Mouse (Mus musculus) lung, adult 10 weeks (tissue): ENCODE data around the gene Aspscr1. TPM values are rescaled to one million over a fixed set of nuclear protein-coding genes. Genes with fewer than 3 reads are reported as not detected.

Experiments
- polyA plus RNA-seq: library from polyadenylated mRNA; stranded (reverse); fragments of 350-450 nt; fragmentation: Illumina TruSeq; extraction: RNeasy Lipid Tissue Mini Kit (QIAGEN cat#74804); gene quantifications from one replicate; pipeline ENCODE4 v1.2.3, GENCODE M21; 2014; ENCODE audit warnings: low read depth, low replicate concordance; ENCODE audit not compliant: insufficient read depth

Gene Aspscr1
- 44.2 TPM for polyA plus RNA-seq

DNA sequence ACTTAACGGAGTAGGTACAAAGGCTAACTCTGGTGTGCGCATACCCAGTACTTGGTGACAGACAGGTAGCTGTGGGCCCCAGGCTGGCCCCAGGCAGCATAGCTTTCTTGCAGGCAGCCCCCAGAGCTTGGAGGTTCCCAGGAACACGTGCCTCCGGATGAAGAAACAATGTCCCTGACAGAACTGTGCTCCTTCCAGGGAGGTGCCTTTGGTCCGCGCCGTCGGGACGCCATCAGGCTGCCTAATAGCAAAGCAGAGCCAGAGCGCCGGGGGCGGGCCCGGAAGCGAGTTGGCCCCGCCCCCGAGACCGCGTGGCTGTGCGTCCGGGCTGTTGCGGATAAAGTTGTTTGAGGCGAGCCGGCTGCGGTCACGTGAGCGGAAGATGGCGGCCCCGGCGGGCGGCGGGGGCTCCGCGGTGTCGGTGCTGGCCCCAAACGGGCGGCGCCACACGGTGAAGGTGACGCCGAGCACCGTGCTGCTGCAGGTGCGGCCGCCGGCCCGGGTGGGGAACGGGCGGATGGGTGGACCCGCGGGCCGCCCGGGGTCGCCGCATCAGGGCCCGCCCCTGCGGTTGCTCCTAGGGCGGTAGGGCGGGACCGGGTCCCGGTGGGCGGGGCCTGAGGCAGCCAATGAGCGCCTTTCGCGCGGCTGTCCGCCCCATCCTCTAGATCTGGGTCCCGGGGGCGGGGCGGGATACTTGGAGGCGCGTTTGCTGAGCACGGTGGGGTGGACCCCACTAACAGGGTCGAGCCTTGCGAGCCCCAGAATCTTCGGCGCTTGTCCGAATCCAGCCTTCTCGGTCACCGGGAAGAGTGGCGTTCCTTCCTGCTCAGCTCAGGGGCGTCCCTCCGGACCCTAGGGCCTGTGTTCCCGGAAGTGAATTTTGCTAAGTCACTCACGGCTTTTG lies at the start of gene Aspscr1:
Gene Aspscr1 (plus strand): TSS at position 287 of the 907 bp plus-strand sequence.

DNA sequence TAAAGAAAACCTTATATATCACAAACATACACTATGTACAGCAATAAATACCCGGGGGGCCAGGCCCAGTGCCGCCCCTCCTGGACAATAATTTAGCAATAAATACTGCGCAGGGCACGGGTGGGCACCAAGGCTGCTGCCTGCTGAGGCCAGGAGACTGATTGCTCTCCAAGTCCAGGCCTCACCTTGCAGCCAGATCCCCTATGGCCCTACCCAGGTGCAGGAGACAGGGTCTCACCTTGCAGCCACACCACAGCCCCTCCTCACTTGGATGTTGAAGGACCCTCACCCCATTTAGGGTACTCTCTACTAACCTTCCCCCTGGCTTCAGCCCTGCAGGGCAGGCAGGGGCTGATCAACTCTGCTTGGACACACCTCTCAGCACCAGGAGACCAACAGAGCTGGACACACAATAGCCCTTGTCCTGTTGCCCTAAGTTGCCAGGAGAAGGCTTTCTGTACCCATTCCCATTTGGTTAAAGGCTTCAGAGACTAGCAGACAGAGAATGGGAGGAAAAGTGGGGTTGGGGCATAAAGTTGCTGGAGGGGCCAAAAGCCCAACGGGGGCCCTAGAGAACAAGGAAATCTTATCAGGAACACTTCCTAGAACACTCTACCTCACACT lies 47.5 kb upstream of the Aspscr1 start, which contains the start of gene Sirt7:
Gene Sirt7 (minus strand): TSS at position 89 of the 624 bp plus-strand sequence.

DNA sequence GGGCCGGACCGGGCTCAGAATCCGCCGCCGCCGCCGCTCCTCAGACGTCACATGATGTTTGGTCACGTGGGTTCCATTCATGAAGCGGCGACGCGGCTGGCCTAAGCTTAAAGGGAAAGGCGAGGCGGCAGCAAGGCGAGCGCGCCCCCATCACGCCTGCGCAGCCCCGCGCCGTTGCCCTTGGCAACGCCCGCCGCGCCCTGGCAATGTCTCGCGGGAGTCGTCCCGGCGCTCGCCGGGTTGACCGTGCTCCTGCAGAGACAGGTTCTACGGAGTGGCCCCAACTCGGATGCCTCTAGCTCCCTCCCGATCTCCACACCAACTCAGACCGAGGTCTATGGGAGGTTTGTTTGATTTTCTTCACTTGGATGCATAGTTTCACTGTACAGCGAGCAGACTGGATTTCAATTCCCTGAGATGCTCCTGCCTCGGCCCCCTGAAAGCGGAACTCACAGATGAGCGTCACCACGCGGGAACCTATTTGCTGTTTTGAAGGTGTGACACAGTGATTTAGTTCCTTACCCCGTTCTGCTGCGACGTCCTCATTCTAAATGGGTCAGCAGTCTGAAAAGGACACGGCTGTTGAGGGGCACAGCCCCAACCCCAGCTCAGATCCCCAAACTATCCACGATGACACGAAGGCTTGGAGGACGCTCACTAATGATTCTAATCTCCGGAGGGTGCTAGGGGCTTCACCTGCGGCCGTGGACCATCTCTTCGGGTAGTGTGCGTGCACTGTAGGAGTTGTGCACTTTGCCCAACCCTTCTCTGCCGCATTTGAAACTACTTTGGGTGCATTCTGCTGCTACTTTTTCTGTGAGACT lies 39.0 kb upstream of the Aspscr1 start, which contains the start of gene Mafg:
Gene Mafg (minus strand): TSS at position 81 of the 824 bp plus-strand sequence.

DNA sequence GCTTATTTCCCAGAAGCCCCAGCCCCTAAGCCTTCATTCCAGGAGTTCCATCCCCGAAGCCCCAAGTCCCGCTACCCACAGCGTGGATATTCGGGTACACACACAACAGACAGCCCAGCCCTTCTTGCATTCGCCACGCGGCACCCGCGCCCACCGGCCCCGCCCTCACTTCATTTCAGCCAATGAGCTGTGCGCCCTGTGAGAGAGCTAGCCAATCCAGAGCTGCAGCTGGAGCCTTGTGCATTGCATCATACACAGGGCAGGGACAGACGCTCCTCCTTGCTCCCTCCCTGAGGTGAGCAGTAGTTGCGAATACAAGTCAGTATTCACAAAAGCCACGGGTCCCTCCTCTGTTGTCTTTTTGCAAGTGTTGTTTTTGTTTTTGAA lies 29.2 kb upstream of the Aspscr1 start, which contains the start of gene Pycr1:
Gene Pycr1 (minus strand): TSS at position 169 of the 387 bp plus-strand sequence.

DNA sequence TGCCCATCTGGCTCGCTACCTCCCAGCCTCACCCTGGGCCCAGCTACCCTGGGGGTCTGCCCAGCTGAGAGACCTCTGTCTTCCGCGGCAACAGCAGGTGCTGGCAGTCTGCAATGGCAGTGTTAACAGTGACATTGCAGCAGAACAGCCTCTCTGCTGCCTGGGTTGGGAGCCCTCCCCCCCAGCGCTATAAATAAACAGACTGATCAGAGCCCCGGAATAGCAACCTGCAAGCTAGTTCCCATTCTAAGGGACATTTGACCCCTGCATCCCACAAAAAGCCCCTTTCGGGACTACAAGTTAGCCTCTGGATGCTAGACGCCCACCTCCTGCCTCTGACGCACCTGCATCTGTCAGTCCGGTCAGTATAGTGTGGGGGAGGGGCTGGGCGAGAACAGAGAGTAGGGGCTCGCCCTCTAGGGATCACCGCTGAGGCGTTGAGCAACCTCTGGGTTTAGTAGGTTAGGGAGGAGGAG lies 24.7 kb upstream of the Aspscr1 start, which contains the start of gene Myadml2:
Gene Myadml2 (minus strand): TSS at position 158 of the 476 bp plus-strand sequence.

DNA sequence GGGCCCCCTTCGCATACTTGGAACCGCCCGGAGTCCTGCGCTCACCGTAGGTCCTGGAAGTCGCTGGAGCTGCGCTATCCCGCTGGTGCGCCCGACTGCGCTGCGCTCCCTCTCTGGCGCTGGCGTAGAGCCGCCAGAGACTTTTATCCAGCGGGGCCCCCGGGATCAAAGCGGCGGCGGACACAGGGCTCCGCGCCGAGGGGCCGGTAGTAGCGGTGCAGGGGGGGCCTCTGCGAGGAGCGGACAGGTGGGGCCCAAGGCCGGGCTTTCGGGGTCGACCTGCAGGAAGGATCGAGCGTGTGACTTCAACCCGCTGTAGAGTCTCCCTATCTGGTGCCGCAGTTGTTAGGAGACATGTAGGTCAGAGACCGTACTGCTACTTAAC lies 11.7 kb upstream of the Aspscr1 start, which contains the start of gene Notum:
Gene Notum (minus strand): TSS at position 100 of the 385 bp plus-strand sequence.

DNA sequence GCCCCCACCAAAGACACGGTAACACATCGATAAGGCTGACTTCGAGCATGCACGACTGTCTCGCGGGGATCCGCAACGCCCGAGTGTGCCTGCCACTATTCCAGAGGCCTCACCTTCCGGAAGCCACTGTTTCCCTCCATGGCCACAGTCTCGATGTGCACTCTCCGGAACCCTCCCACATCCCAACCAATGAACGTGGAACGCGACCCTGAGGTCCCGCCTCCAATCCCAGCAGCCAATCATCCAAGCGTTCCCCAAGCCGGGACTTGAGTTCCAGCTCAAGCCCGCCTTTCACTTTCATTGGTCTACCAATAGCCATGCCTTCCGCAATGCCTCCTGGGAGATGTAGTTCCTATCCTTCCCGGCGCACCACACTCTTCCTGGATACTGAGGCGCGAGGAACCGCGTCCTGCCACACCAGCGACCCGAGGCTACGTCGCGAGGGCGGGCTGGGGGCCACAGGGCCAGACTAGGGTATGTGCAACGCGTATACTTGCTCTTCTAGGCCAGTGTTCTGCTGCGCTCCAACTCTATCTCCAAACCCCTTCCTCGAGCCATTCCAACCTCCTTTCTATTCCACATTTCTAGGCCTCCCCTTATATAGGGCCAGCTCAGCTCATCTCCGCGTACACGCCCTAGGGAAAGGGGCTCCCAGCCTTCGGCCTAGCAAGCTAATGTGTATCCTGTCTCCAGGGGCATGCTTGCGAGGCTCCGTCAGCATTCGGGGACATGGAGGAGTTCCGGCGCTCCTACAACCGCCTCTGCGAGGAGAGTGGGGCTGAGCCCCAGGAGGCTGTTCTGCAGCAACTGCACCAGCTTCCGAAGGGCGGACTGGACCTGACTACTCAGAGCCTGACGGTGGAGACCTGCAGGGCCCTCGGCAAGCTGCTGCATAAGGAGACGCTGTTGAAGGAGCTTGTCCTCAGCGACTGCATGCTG lies 41.1 kb downstream of the Aspscr1 start, which contains the start of the genes Cenpx and Lrrc45:
Gene Cenpx (minus strand): TSS at position 159 of the 939 bp plus-strand sequence.
Gene Lrrc45 (plus strand): TSS at position 346 of the 939 bp plus-strand sequence.

DNA sequence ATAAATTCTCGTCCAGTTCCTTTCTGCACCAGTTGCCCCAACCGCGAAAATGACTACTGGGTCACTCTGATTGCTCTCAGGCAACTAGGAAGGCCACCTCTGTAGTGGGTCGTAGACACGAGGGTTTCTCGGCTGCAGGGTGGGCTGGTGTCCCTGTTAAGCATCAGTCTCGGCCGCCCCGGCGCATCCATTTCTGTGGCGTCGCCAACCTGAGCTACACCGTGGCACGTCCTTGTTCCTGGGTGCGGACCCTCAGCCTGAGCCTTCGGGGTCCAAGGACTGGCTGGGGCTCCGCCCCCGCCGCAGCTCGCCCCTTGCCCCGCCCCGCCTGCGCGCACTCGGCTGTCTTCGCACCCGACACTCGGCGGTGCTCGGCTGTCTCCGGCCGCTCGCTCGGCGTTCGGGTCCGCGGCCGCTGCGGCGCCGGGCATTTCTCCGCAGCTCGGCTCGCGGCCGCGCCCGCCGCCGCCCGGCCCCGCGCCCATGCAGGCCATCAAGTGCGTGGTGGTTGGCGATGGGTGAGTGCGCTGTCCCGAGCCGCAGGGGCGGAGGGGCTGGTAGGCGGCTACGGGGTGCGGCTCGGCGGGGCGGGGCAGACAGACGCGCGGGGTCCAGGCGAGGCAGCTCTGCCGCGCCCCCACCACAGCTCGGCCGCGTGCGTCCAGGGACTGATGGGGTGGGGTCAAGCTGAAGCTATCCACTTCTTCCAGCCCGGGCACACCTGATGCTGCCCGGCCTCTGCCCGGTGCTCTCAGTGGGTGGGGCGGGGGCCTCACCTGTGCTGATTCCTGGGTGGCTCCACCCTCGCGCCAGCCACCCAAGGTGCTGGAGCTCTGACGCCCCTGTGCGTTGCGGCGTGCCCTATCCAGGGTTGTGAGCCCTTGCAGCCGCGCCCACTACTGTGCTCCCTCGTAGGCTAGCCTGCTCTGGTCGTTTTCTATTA lies 48.6 kb downstream of the Aspscr1 start, which contains the start of gene Rac3:
Gene Rac3 (plus strand): TSS at position 347 of the 943 bp plus-strand sequence.

DNA sequence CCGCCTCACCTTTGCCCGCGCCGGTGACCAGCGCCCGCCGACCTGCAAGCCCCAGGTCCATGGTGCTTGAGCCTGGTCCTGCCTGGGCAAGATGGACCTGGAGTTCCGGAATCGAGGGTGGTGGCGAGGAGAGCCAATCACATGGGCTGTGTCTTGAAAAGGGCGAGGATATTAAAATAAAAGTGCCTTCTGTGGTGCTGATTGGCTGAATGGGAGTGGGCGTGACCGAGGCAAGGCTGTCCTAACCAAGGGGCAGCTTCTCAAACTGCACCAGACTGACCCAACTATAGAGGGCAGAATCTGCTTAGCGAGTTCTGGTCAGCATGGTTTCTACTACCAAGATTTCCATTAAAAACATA lies 54.4 kb downstream of the Aspscr1 start, which contains the start of gene Dcxr:
Gene Dcxr (minus strand): TSS at position 113 of the 359 bp plus-strand sequence.

DNA sequence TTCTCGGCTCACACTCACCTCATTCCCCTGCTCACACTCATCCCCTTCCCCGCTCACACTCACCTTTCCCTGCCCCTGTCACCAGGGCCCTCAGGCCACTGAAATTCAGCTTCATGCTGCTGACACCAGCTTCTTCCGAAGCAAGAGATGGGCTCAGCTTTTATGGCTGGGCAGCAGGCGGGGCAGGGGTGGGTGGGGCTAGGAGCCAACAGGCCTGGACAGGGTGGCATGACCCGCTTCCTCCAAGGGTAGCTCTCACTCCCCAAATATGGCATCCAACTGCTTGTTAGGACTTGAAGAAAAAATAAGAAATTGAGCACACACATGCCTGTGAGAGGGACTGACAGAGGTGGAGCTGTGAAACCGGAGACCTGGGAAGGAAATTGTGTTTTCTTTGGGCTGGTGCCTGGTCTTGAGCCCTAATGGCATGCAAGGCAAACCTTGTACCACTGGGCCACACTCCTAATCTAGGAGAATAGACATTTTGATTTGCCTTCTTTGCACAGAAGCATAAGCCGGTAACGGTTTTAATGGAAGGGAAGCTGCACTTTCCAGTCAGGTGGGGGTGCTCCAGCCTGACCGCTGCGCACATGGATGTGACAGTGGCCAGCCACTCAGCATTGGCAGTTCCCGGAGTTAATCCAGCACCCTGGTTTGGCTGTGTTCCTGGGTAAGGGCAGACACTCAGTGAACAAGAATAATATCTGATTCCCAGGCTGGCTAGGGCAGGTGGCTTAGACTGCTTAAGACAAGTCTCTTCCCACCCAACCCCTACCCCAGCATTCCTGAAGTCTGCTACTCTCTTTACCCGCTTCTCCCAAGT lies 59.3 kb downstream of the Aspscr1 start, which contains the start of gene Cbr2:
Gene Cbr2 (minus strand): TSS at position 257 of the 823 bp plus-strand sequence.

Other genes with a start within 250 kb of the Aspscr1 start
- 19.5 TPM for gene Nploc4, start 235.3 kb upstream of the Aspscr1 start, polyA plus RNA-seq
- gene Tspan10, start 230.3 kb upstream of the Aspscr1 start, polyA plus RNA-seq: not detected
- not detected for gene Pde6g, start 219.5 kb upstream of the Aspscr1 start, polyA plus RNA-seq
- gene Oxld1, start 214.9 kb upstream of the Aspscr1 start, polyA plus RNA-seq: 13.4 TPM
- gene Ccdc137, start 214.9 kb upstream of the Aspscr1 start, polyA plus RNA-seq: 13.6 TPM
- 10.8 TPM for gene Arl16, start 205.4 kb upstream of the Aspscr1 start, polyA plus RNA-seq
- 65.4 TPM for gene Mrpl12, start 188.4 kb upstream of the Aspscr1 start, polyA plus RNA-seq
- 42.5 TPM for gene Slc25a10, start 181.1 kb upstream of the Aspscr1 start, polyA plus RNA-seq
- 0.15 TPM for gene Gcgr, start 142.3 kb upstream of the Aspscr1 start, polyA plus RNA-seq
- 138 TPM for gene Mcrip1, start 123.2 kb upstream of the Aspscr1 start, polyA plus RNA-seq
- not detected for gene Ppp1r27, start 121.8 kb upstream of the Aspscr1 start, polyA plus RNA-seq
- gene P4hb, start 99.7 kb upstream of the Aspscr1 start, polyA plus RNA-seq: 289 TPM
- gene Arhgdia, start 91.3 kb upstream of the Aspscr1 start, polyA plus RNA-seq: 361 TPM
- gene Alyref, start 74.6 kb upstream of the Aspscr1 start, polyA plus RNA-seq: 49.0 TPM
- gene Anapc11, start 74.6 kb upstream of the Aspscr1 start, polyA plus RNA-seq: 82.6 TPM
- gene Npb, start 64.5 kb upstream of the Aspscr1 start, polyA plus RNA-seq: 1.3 TPM
- 51.7 TPM for gene Pcyt2, start 55.0 kb upstream of the Aspscr1 start, polyA plus RNA-seq
- 39.1 TPM for gene Sirt7, start 47.7 kb upstream of the Aspscr1 start, polyA plus RNA-seq
- gene Mafg, start 39.4 kb upstream of the Aspscr1 start, polyA plus RNA-seq: 17.0 TPM
- gene Pycr1, start 29.2 kb upstream of the Aspscr1 start, polyA plus RNA-seq: 1.4 TPM
- 1.6 TPM for gene Myadml2, start 24.8 kb upstream of the Aspscr1 start, polyA plus RNA-seq
- 8.1 TPM for gene Notum, start 11.8 kb upstream of the Aspscr1 start, polyA plus RNA-seq
- 82.4 TPM for gene Cenpx, start 40.8 kb downstream of the Aspscr1 start, polyA plus RNA-seq
- 15.4 TPM for gene Lrrc45, start 41.0 kb downstream of the Aspscr1 start, polyA plus RNA-seq
- 44.3 TPM for gene Rac3, start 48.5 kb downstream of the Aspscr1 start, polyA plus RNA-seq
- 185 TPM for gene Dcxr, start 54.3 kb downstream of the Aspscr1 start, polyA plus RNA-seq
- gene Cbr2, start 59.1 kb downstream of the Aspscr1 start, polyA plus RNA-seq: 5,777 TPM
- gene Hmga1b, start 89.8 kb downstream of the Aspscr1 start, polyA plus RNA-seq: 0.87 TPM
- gene Rfng, start 111.2 kb downstream of the Aspscr1 start, polyA plus RNA-seq: 18.4 TPM
- 62.0 TPM for gene Gps1, start 111.3 kb downstream of the Aspscr1 start, polyA plus RNA-seq
- gene Dus1l, start 123.4 kb downstream of the Aspscr1 start, polyA plus RNA-seq: 23.6 TPM
- 145 TPM for gene Fasn, start 151.6 kb downstream of the Aspscr1 start, polyA plus RNA-seq